In the genomic region with DNA sequence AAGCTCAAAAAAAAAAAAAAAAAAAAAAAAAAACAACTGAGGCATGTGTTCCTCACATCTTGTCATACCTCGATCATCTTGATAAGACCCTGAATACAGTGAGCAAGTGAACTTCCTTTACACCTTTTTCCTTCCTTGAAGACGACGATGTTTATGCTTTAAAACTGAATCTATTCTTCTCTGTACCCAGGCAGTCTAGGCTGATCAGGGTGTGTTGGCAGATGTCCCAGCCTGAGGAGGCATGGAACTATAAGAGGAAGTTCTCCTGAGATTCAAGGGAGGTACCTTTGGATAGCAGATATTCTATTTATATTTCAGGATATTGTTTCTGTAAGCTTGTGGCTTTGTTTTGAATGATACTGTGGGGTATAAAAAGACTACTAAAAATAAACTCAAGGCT, we compare ENCODE assay signal across 11 mouse cellular contexts. TPM values are rescaled to one million over a fixed set of nuclear protein-coding genes. Genes with fewer than 3 reads are reported as not detected.
DNase-seq lines count a peak whose midpoint lies in the region; ATAC-seq lines count a peak whose summit lies in the region.
"Had no signal": no experiment of that assay in that cellular context is flagged by ENCODE, and none has a peak within 500 bp of the region (broad histone marks: within the 10 kb centered on the region; RNA-seq: fewer than 3 reads in every experiment).

No protein-coding gene starts in this region.

- peaks cover 18% of the 10 kb centered on the region for H3K4me1 ChIP-seq in heart, embryonic 16.5 days (ENCODE audit: control insufficient read depth, insufficient read depth, low read length)
- no peaks in the 10 kb centered on the region for H3K4me1 ChIP-seq in lung, embryonic 16.5 days (replicated peaks; ENCODE audit: control insufficient read depth, insufficient read depth, low read length)
- H3K4me1 ChIP-seq in hindbrain, embryonic 16.5 days (ENCODE audit: control insufficient read depth, insufficient read depth, low read depth, low read length) = no peaks in the 10 kb centered on the region
- H3K4me1 ChIP-seq: forebrain, embryonic 15.5 days had no signal

- no peak overlapping the region for H3K4me3 ChIP-seq in heart, embryonic 16.5 days (ENCODE audit: low read length)
- H3K4me3 ChIP-seq in lung, embryonic 16.5 days (ENCODE audit: low read length) = no peak overlapping the region
- H3K4me3 ChIP-seq in hindbrain, embryonic 16.5 days (ENCODE audit: low read length) = no peak overlapping the region
- H3K4me3 ChIP-seq: forebrain, embryonic 15.5 days; layer of hippocampus, adult 2 months had no signal

- ATAC-seq in heart, embryonic 16.5 days (replicated peaks; ENCODE audit: extremely low read depth, insufficient read depth, low FRiP score) = peak; percentile 87
- ATAC-seq in lung, embryonic 16.5 days (ENCODE audit: low read depth) = peak; percentile 87
- ATAC-seq in hindbrain, embryonic 16.5 days = no peak
- ATAC-seq: forebrain, embryonic 15.5 days had no signal

- H3K9me3 ChIP-seq in heart, embryonic 16.5 days (replicated peaks; ENCODE audit: control insufficient read depth, low read length) = peaks cover 3% of the 10 kb centered on the region; the same call in 1 of the 2 replicates
- H3K9me3 ChIP-seq in lung, embryonic 16.5 days (ENCODE audit: control insufficient read depth, low read length) = peaks cover 7% of the 10 kb centered on the region
- peaks cover 7% of the 10 kb centered on the region for H3K9me3 ChIP-seq in hindbrain, embryonic 16.5 days (ENCODE audit: control insufficient read depth, low read length)
- H3K9me3 ChIP-seq: forebrain, embryonic 15.5 days had no signal

- peak overlapping the region; percentile 90 for H3K27ac ChIP-seq in heart, embryonic 16.5 days (ENCODE audit: low read length)
- H3K27ac ChIP-seq in lung, embryonic 16.5 days (ENCODE audit: low read length) = peak overlapping the region; percentile 50
- H3K27ac ChIP-seq in hindbrain, embryonic 16.5 days (ENCODE audit: low read depth, low read length) = no peak overlapping the region
- H3K27ac ChIP-seq: forebrain, embryonic 15.5 days; layer of hippocampus, adult 2 months had no signal

- peak overlapping the region; percentile 45 for H3K4me2 ChIP-seq in heart, embryonic 16.5 days (ENCODE audit: low read depth, low read length)
- H3K4me2 ChIP-seq in lung, embryonic 16.5 days (ENCODE audit: low read depth, low read length) = no peak overlapping the region
- no peak overlapping the region for H3K4me2 ChIP-seq in hindbrain, embryonic 16.5 days (ENCODE audit: low read length)
- H3K4me2 ChIP-seq: forebrain, embryonic 15.5 days had no signal

- DNase-seq in kidney, adult 9 months = peak; percentile 11
- DNase-seq in kidney, adult 18-20 months = no peak
- peak; percentile 73 for DNase-seq in heart, adult 8-10 months (ENCODE audit: low spot score)
- no peak for DNase-seq in urinary bladder, postnatal 36 days (ENCODE audit: low spot score in 2 of 2)
- DNase-seq: cerebellum, adult 11 months had no signal

- no peaks in the 10 kb centered on the region for H3K27me3 ChIP-seq in heart, embryonic 16.5 days (ENCODE audit: control insufficient read depth, insufficient read depth, low read length)
- no peaks in the 10 kb centered on the region for H3K27me3 ChIP-seq in lung, embryonic 16.5 days (ENCODE audit: control insufficient read depth, insufficient read depth, low read depth, low read length)
- H3K27me3 ChIP-seq in hindbrain, embryonic 16.5 days (replicated peaks; ENCODE audit: control insufficient read depth, insufficient read depth, low read length) = no peaks in the 10 kb centered on the region
- H3K27me3 ChIP-seq: forebrain, embryonic 15.5 days had no signal

- H3K36me3 ChIP-seq in heart, embryonic 16.5 days (ENCODE audit: control insufficient read depth, insufficient read depth) = peaks cover 13% of the 10 kb centered on the region
- peaks cover 16% of the 10 kb centered on the region for H3K36me3 ChIP-seq in lung, embryonic 16.5 days (ENCODE audit: control insufficient read depth, insufficient read depth, low read length)
- H3K36me3 ChIP-seq in hindbrain, embryonic 16.5 days (ENCODE audit: control insufficient read depth, insufficient read depth, low read length) = peaks cover 13% of the 10 kb centered on the region

- H3K9ac ChIP-seq in heart, embryonic 16.5 days (ENCODE audit: low read length) = no peak overlapping the region
- H3K9ac ChIP-seq in lung, embryonic 16.5 days (ENCODE audit: low read length) = no peak overlapping the region
- H3K9ac ChIP-seq in hindbrain, embryonic 16.5 days (ENCODE audit: low read depth, low read length) = no peak overlapping the region
- H3K9ac ChIP-seq: forebrain, embryonic 15.5 days had no signal

- 11% methylated on average over 3 of the region's 3 CpGs for WGBS in heart, embryonic 16.5 days
- WGBS in lung, embryonic 16.5 days = 41% methylated on average over 3 of the region's 3 CpGs
- 77% methylated on average over 3 of the region's 3 CpGs for WGBS in hindbrain, embryonic 16.5 days

RNA-seq across cellular contexts. Expression of a gene that starts 1.4 kb away (rescaled TPM):
- total RNA-seq in heart, adult 8-10 months (2022) = 100 to 1,000 TPM in 1 of 4 experiments, 10 to 100 TPM in 3; 86.5 to 101 (median 96.1) TPM
- 143 TPM in 2 replicates for polyA plus RNA-seq in heart, embryonic 16.5 days (2015; fragmentation: Nextera tagmentation; extraction: Ambion mirVana)
- 107 and 113 TPM in 2 replicates for polyA plus RNA-seq in lung, embryonic 16.5 days (2015; fragmentation: Nextera tagmentation; extraction: Ambion mirVana)
- polyA plus RNA-seq in hindbrain, embryonic 16.5 days (2015; fragmentation: Nextera tagmentation; extraction: Ambion mirVana) = 149 and 160 TPM in 2 replicates

RNA-seq across cellular contexts. Expression of a gene that starts 15.5 kb away (rescaled TPM):
- not detected for total RNA-seq in heart, adult 8-10 months (2022)
- polyA plus RNA-seq in heart, embryonic 16.5 days (2015; fragmentation: Nextera tagmentation; extraction: Ambion mirVana) = not detected in 2 replicates
- polyA plus RNA-seq in lung, embryonic 16.5 days (2015; fragmentation: Nextera tagmentation; extraction: Ambion mirVana) = not detected in 2 replicates
- polyA plus RNA-seq in hindbrain, embryonic 16.5 days (2015; fragmentation: Nextera tagmentation; extraction: Ambion mirVana) = not detected in 2 replicates
- total RNA-seq: layer of hippocampus, adult 2 months had no signal
- polyA plus RNA-seq: forebrain, embryonic 15.5 days; neural tube, embryonic 14.5 days had no signal

Comparison
In these comparisons a context has a peak if more than half of its experiments do, and no peak if none do; other contexts are left out.
1. DNase-seq: peak in kidney, adult 9 months (single experiment) and heart, adult 8-10 months (single experiment); none in kidney, adult 18-20 months (single experiment) and urinary bladder, postnatal 36 days (0 of 2).